20 mouse cellular contexts compared by ENCODE assay signal in the genomic region with DNA sequence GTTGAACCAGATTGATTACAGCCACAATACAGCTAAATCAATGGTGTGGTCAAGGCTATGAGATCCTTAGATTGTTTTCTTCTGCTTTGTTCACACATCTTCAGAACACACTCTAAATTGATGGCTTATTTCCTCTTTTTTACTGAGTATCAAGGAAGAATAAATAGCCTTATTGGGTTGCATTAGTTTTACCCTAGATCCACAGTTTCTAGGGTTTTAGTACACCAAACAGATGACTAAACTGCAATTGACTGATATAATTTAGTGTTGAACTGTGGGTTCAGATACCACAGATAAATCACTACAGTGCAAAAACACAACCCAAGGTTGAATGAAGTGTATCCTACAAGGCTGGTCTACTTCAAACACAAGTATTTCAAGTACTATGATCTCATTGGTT.
"Had no signal": no experiment of that assay in that cellular context is flagged by ENCODE, and none has a peak within 500 bp of the region (broad histone marks: within the 10 kb centered on the region; RNA-seq: fewer than 3 reads in every experiment).

No protein-coding gene starts in this region.

- H3K27ac ChIP-seq: heart, embryonic 10.5 days; hindbrain, embryonic 10.5 days; hindbrain, embryonic 13.5 days; hindbrain, embryonic 15.5 days; intestine, embryonic 15.5 days; limb, embryonic 10.5 days; limb, embryonic 12.5 days; liver, embryonic 13.5 days; liver, embryonic 15.5 days had no signal

- H3K4me2 ChIP-seq: heart, embryonic 12.5 days; hindbrain, embryonic 13.5 days; hindbrain, embryonic 15.5 days; intestine, embryonic 15.5 days; limb, embryonic 12.5 days; liver, embryonic 13.5 days; liver, embryonic 15.5 days had no signal

- H3K4me3 ChIP-seq: heart, embryonic 10.5 days; heart, embryonic 12.5 days; hindbrain, embryonic 10.5 days; hindbrain, embryonic 13.5 days; hindbrain, embryonic 15.5 days; intestine, embryonic 15.5 days; limb, embryonic 10.5 days; limb, embryonic 12.5 days; liver, embryonic 13.5 days; liver, embryonic 15.5 days had no signal

- DNase-seq: gastrocnemius, postnatal 14 days; heart, postnatal 10 days; heart, postnatal 4 days; kidney, adult 18-20 months; kidney, adult 8-10 months; kidney, postnatal 14 days; layer of hippocampus, adult 9-11 months; layer of hippocampus, postnatal 36 days; liver, embryonic 13.5 days had no signal

- H3K9ac ChIP-seq: heart, embryonic 12.5 days; hindbrain, embryonic 13.5 days; hindbrain, embryonic 15.5 days; intestine, embryonic 15.5 days; limb, embryonic 12.5 days; liver, embryonic 13.5 days; liver, embryonic 15.5 days had no signal

- ATAC-seq: inflammation-experienced regulatory T-cells, adult 6 months; intestine, embryonic 15.5 days; intestine, postnatal 0 days had no signal

- H3K36me3 ChIP-seq: intestine, embryonic 15.5 days had no signal

- H3K9me3 ChIP-seq: heart, embryonic 10.5 days; heart, embryonic 12.5 days; hindbrain, embryonic 10.5 days; hindbrain, embryonic 13.5 days; hindbrain, embryonic 15.5 days; intestine, embryonic 15.5 days; limb, embryonic 10.5 days; limb, embryonic 12.5 days; liver, embryonic 13.5 days; liver, embryonic 15.5 days had no signal

- H3K27me3 ChIP-seq: heart, embryonic 12.5 days; hindbrain, embryonic 13.5 days; hindbrain, embryonic 15.5 days; intestine, embryonic 15.5 days; limb, embryonic 12.5 days; liver, embryonic 13.5 days; liver, embryonic 15.5 days had no signal
